ENCODE assay signal across 13 mouse cellular contexts in the genomic region with DNA sequence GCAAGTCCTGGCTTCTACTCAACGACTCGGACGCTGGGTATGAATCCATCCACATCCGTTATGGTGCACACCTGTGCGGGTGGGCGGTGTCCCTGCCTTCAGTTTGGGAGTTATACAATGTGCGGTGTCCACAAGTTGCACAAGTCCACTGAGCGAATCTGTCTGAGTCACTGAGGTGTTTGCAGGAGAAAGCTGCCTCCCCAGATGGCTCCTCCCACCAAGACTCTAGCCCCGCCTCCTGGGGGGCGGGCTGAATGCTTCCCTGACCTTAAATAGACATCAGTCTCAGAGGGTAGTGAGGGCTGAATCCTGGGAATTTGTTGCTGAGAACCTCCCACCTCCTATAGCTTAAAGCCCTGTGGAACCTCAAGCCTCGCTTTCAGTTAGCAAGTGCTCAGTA. TPM values are rescaled to one million over a fixed set of nuclear protein-coding genes. Genes with fewer than 3 reads are reported as not detected.
DNase-seq lines count a peak whose midpoint lies in the region; ATAC-seq and TF ChIP-seq lines count a peak whose summit lies in the region.
"Had no signal": no experiment of that assay in that cellular context is flagged by ENCODE, and none has a peak within 500 bp of the region (broad histone marks: within the 10 kb centered on the region; RNA-seq: fewer than 3 reads in every experiment).

No protein-coding gene starts in this region.

- ATAC-seq in kidney, embryonic 14.5 days (ENCODE audit: low FRiP score, low TSS enrichment) = peak; percentile 47
- no peak for ATAC-seq in lung, embryonic 14.5 days (ENCODE audit: insufficient read depth)
- ATAC-seq: forebrain, embryonic 14.5 days; Patski had no signal

- H3K4me1 ChIP-seq in kidney, embryonic 14.5 days (ENCODE audit: control insufficient read depth, insufficient read depth, low read length) = peaks cover 17% of the 10 kb centered on the region
- no peaks in the 10 kb centered on the region for H3K4me1 ChIP-seq in lung, embryonic 14.5 days (ENCODE audit: insufficient read depth)
- H3K4me1 ChIP-seq: midbrain, embryonic 12.5 days had no signal

- peak overlapping the region; percentile 7; the same call in 1 of the 2 replicates for H3K9ac ChIP-seq in kidney, embryonic 14.5 days (ENCODE audit: low read depth, low read length)
- no peak overlapping the region for H3K9ac ChIP-seq in lung, embryonic 14.5 days
- H3K9ac ChIP-seq: midbrain, embryonic 12.5 days had no signal

- H3K27me3 ChIP-seq in kidney, embryonic 14.5 days (ENCODE audit: control insufficient read depth, insufficient read depth, low read length) = no peaks in the 10 kb centered on the region
- no peaks in the 10 kb centered on the region for H3K27me3 ChIP-seq in lung, embryonic 14.5 days (ENCODE audit: insufficient read depth, low read length)
- H3K27me3 ChIP-seq: midbrain, embryonic 12.5 days; Patski had no signal

- H3K4me3 ChIP-seq in kidney, embryonic 14.5 days (ENCODE audit: low read length) = no peak overlapping the region
- H3K4me3 ChIP-seq in lung, embryonic 14.5 days (ENCODE audit: low read depth, low read length) = no peak overlapping the region
- H3K4me3 ChIP-seq: midbrain, embryonic 12.5 days had no signal

- peak overlapping the region; percentile 27; the same call in 1 of the 2 replicates for H3K4me2 ChIP-seq in kidney, embryonic 14.5 days (replicated peaks; ENCODE audit: low read depth, low read length)
- H3K4me2 ChIP-seq in lung, embryonic 14.5 days = no peak overlapping the region
- H3K4me2 ChIP-seq: midbrain, embryonic 12.5 days had no signal

- H3K27ac ChIP-seq in kidney, embryonic 14.5 days (ENCODE audit: low read depth, low read length) = 0 out of 2 replicates have a peak overlapping the region, but pooled peaks have one; percentile 78
- H3K27ac ChIP-seq in lung, embryonic 14.5 days (ENCODE audit: low read depth) = no peak overlapping the region
- H3K27ac ChIP-seq: midbrain, embryonic 12.5 days had no signal

- no peaks in the 10 kb centered on the region for H3K36me3 ChIP-seq in kidney, embryonic 14.5 days (ENCODE audit: control insufficient read depth, insufficient read depth, low read length)
- no peaks in the 10 kb centered on the region for H3K36me3 ChIP-seq in lung, embryonic 14.5 days (ENCODE audit: insufficient read depth)
- H3K36me3 ChIP-seq: midbrain, embryonic 12.5 days had no signal

- H3K9me3 ChIP-seq in kidney, embryonic 14.5 days (ENCODE audit: control insufficient read depth, low read length) = no peaks in the 10 kb centered on the region
- no peaks in the 10 kb centered on the region for H3K9me3 ChIP-seq in lung, embryonic 14.5 days (ENCODE audit: low read depth, low read length)
- H3K9me3 ChIP-seq: midbrain, embryonic 12.5 days had no signal

- DNase-seq in B cell, adult 2 months = peak; percentile 22 to 37
- peak; percentile 45 for DNase-seq in WW6 (ENCODE audit: low read depth, low spot score)
- DNase-seq in lung, embryonic 14.5 days = peak; percentile 32
- DNase-seq in layer of hippocampus, postnatal 14 days (ENCODE audit: low spot score in 2 of 2) = no peak
- no peak for DNase-seq in Muller cell, postnatal 12 days (ENCODE audit: inconsistent ontology term)
- DNase-seq in right cerebral cortex, adult 2 months (ENCODE audit: low spot score in 2 of 2) = no peak
- no peak for DNase-seq in left cerebral cortex, adult 18-20 months (ENCODE audit: low spot score in 2 of 2)
- DNase-seq: cerebellum, postnatal 10 days; thymus, adult 18-20 months had no signal

- 92% methylated on average over 11 of the region's 11 CpGs for WGBS in kidney, embryonic 14.5 days
- 84% methylated on average over 11 of the region's 11 CpGs for WGBS in lung, embryonic 14.5 days

- TF ChIP-seq CTCF in lung, embryonic 14.5 days (IDR thresholded peaks at IDR 0.05; ENCODE audit: low read depth) = no peak

RNA-seq across cellular contexts. Expression of gene Ctnnb1, which starts 35.6 kb away (rescaled TPM):
- polyA plus RNA-seq in kidney, embryonic 14.5 days (2014; fragmentation: Nextera tagmentation; extraction: Ambion mirVana) = 479 and 740 TPM in 2 replicates
- polyA plus RNA-seq in lung, embryonic 14.5 days (2014; fragmentation: Nextera tagmentation; extraction: Ambion mirVana) = 701 and 711 TPM in 2 replicates
- total RNA-seq in layer of hippocampus, postnatal 14 days (2021) = 100 to 1,000 TPM; 772 to 788 TPM
- 100 to 1,000 TPM; 475 to 494 TPM for total RNA-seq in left cerebral cortex, adult 18-20 months (2021)

Comparison
In these comparisons a context has a peak if more than half of its experiments do, and no peak if none do; other contexts are left out.
1. DNase-seq: peak in B cell, adult 2 months (2 of 2), WW6 (single experiment) and lung, embryonic 14.5 days (single experiment); none in layer of hippocampus, postnatal 14 days (0 of 2), Muller cell, postnatal 12 days (single experiment), right cerebral cortex, adult 2 months (0 of 2) and left cerebral cortex, adult 18-20 months (0 of 2).